Mouse (Mus musculus) spleen, adult 2 months (tissue): ENCODE results near the gene Asb3.

ENCODE experiments used
- CTCF ChIP-seq: fragments of 200-500 bp; IDR thresholded peaks from 2 replicates; pipeline ENCODE4 v1.5.1; 2011; ENCODE audit warnings: mild to moderate bottlenecking, inconsistent platforms; ENCODE audit not compliant: insufficient read depth, insufficient read length, insufficient replicate concordance; ENCODE audit errors: extremely low read depth
- POLR2A ChIP-seq: fragments of 200-500 bp; IDR thresholded peaks from 2 replicates; pipeline ENCODE4 v1.6.1; 2011; ENCODE audit warnings: low read depth, low read length, inconsistent platforms

GRCm38 (mm10) chr11:30985877-30986624 is 100.8 kb downstream of the Asb3 start, which contains the start of gene Chac2:
- TF ChIP-seq CTCF (no peak), POLR2A (peak; percentile 17; the same call in 1 of the 2 replicates)
